Mouse (Mus musculus): ENCODE results near the gene Fnbp1.

Fnbp1 gene

GRCm38 (mm10) chr2:31124694-31125093, 17.1 kb downstream of the Fnbp1 start:
- DNase-seq (ENCODE audit: low spot score) = no peak

GRCm38 (mm10) chr2:31123493-31123892, 18.3 kb downstream of the Fnbp1 start:
- no peak for DNase-seq (ENCODE audit: low spot score)

DNA sequence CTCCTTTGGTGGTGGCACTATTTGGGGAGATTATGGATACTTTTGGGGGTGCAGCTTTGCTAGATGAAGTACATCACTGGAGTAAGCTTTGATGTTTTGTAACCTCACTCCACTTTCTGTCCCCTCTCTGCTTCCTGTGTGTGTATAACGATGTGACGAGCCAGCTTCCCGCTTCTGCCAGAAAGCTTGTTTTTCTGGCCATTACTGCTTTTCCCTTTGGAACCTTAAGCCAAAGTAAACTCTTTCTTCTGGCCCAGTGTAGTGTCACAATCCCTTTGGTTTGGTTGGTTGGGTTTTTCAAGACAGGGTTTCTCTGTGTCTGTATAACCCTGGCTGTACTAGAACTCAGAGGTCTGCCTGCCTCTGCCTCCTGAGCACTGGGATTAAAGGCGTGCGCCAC, 19.0 kb downstream of the Fnbp1 start:
- DNase-seq (ENCODE audit: low spot score) = no peak

GRCm38 (mm10) chr2:31121131-31121693, 20.6 kb downstream of the Fnbp1 start:
- no peak for DNase-seq (ENCODE audit: low spot score)

GRCm38 (mm10) chr2:31119795-31120194, 22.0 kb downstream of the Fnbp1 start:
- DNase-seq (ENCODE audit: low spot score) = no peak

DNA sequence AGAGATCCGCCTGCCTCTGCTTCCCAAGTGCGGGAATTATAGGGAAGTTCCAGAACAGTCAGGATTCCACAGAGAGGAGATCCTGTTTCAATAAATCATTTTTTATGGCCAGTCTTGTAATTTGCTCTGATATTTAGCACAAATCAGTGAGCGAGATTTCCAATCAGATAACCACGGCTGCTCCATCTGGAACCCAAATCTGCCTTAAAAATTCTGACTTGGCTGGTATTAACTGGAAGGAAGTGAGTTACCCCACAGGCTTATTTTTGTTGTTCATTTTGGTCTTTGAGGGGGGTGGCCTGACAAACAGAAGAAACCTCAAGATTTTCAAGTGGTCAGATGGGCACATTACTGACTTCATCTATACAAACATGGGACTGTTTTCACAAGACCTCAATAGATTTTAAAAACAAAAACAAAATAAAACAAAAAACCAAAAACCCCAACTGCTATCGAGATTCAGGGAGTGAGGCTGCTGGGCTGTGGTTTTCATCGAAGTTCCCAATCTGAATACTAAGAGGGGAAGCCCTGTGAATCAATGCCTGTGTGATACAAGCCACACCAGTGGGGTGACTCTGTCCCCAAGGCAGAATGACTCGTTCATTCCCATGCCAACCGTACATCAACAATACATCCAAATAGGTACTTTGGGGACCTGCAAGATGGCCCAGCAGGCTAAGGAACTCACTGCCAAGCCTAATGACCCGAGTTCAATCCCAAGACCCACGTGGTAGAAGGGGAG, 23.0 kb downstream of the Fnbp1 start:
- no peak for DNase-seq (ENCODE audit: low spot score)

DNA sequence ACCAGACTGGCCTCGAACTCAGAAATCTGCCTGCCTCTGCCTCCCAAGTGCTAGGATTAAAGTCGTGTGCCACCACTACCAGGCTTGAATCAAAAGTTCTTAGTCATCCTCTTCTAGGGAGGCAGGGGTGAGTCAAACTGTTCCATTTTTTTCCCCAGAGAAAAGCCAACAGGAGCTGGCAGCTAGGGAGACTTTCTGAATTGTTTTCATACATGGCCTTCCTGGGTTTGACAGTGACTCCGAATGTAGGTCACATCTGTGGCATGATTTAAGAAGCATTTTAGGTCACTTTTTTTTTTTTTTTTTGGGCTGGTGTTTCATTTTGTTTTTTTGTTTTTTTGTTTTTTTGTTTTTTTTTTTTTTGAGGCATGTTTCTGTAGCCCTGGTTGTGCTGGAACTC, 23.6 kb downstream of the Fnbp1 start:
- DNase-seq (ENCODE audit: low spot score) = no peak

GRCm38 (mm10) chr2:31115943-31116731, 25.7 kb downstream of the Fnbp1 start:
- no peak for DNase-seq (ENCODE audit: low spot score)

- DNase-seq (ENCODE audit: low spot score) = no peak
These were observed 26.5 kb downstream of the Fnbp1 start for GRCm38 (mm10) chr2:31115091-31115942.

GRCm38 (mm10) chr2:31114205-31114604, 27.6 kb downstream of the Fnbp1 start:
- DNase-seq (ENCODE audit: low spot score) = no peak

DNA sequence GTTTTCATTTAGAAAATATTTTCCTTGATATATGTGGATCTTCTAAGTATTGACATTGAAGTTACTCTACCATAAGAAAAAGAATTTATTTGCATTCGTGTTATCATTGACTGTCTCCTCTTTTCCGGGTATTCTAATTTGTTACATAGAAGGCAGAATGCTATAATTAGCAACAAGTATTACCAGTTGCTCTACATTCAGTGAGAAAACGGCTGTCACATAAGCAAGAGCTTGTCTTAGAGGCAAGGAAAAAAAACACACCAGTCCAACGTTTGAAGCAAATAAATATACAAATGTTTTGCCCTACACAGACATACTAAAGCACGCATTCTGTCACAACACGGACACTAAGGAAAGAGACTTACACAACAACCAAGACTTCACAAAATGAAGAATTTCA, 30.1 kb downstream of the Fnbp1 start:
- DNase-seq (ENCODE audit: low spot score) = no peak

- DNase-seq (ENCODE audit: low spot score) = no peak
These were observed 31.8 kb downstream of the Fnbp1 start for GRCm38 (mm10) chr2:31109960-31110548.

DNA sequence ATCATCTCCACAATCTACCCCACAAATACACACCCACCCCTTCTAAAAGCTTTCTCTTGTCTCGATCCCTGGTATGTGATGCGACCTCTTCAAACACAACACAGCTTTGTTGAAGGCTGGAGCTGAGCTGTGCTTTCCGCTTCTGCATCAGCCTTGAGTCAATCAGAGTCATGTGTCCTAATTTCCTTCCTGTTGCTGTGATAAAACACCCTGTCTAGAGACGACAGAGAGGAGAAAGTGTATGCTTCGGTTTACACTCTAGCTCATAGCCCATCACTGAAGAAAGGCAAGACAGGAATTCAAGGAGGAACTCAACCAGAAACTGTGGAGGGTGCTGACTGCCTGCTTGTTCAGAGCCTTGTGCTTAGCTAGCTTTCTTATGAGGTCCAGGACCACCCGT, 33.6 kb downstream of the Fnbp1 start:
- DNase-seq (ENCODE audit: low spot score) = no peak

GRCm38 (mm10) chr2:31106621-31107320, 35.0 kb downstream of the Fnbp1 start:
- DNase-seq (ENCODE audit: low spot score) = no peak

DNA sequence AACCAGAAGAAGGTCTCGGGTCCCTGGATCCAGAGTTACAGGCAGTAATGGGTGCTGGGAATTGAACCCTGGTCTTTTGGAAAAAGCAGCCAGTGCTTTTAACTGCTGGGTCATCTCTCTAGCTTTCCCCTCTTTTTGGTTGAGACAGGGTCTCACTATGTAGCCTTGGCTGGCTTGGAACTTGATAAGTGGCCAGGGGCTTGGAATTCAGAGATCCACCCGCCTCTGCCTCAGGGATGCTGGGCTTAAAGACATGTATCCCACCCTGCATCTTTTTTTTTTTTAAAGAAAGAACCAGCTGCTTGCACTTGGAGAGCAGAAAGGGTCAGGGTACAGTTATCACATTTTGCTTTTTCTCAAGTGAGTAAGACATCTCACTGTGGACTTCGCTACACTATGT, 35.8 kb downstream of the Fnbp1 start:
- no peak for DNase-seq (ENCODE audit: low spot score)

- DNase-seq (ENCODE audit: low spot score) = no peak
These were observed 36.5 kb downstream of the Fnbp1 start for GRCm38 (mm10) chr2:31105279-31105678.

DNA sequence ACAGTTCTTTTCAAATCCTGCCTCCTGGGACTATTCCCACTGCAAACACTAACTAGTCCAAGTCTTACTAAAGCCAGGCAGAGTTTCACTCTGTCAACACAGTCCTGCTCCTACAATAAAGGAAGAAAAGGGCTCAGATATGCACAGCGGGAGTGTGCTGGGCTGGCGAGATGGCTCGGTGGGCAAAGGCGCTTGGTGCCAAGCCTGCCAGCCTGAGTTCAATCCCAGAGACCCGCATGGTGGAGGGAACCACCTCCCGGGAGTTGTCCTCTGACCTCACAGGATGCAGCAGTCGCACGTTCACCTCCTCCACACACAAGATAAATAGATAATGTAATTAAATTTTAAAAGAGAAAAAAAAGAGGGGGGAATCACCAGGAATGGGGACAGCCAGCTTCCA, 38.5 kb downstream of the Fnbp1 start:
- no peak for DNase-seq (ENCODE audit: low spot score)

DNA sequence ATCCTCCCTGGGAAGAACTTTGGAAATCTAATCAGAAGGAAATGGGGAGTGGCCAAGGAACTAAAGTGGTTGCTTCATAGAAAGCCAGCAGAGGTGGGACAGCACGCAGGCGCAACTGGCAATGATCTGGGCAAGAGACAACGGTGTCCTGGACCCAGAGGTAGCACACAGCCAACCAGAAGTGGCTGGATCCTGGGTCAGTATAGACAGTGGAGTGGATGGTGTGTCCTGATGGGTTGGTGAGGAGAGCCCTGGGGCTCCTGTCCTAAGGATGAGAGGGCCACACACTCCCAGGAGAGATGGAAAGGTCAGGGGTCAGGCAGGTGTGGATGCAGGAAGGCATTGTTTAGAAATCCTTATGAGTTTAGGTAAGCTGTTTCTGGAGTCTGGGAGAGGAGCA, 40.5 kb downstream of the Fnbp1 start:
- no peak for DNase-seq (ENCODE audit: low spot score)

DNA sequence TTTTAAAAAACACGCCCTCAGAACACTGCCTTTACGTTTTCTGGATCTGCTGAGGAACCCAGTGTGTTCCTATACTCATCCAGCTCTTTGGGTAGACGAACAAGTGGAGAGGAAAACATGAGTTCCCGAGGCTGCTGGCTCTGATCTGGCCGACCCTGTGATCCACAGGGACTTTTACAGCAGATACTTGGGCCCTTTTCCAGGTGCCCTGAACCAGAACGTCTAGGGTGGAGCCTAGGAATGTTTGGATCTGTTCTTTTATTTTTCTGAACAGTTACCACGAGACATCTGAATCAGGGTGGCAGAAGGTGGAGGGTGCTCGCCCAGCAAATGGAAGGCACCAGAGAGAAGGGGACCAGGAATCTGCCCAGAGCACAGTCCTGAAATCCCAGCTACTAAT, 42.7 kb downstream of the Fnbp1 start:
- no peak for DNase-seq (ENCODE audit: low spot score)

DNA sequence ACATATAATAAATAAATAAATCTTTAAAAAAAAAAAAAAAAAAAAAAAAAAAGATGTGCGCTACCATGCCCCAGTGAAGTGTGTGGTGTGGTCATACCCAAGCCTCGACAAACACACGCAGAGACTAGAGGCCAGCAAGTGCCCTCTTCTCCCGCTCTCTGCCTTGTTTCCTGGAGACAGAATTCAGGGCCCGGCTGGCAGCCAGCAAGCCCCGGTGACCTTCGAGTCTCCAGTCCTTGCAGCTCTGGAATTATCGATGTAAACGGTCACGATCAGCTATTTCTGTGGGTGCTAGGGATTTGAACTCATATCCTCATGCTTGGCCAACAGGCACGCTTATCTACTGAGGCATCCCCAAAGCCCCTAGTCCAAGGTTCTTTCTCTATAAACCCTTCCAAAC, 43.2 kb downstream of the Fnbp1 start:
- no peak for DNase-seq (ENCODE audit: low spot score)

DNA sequence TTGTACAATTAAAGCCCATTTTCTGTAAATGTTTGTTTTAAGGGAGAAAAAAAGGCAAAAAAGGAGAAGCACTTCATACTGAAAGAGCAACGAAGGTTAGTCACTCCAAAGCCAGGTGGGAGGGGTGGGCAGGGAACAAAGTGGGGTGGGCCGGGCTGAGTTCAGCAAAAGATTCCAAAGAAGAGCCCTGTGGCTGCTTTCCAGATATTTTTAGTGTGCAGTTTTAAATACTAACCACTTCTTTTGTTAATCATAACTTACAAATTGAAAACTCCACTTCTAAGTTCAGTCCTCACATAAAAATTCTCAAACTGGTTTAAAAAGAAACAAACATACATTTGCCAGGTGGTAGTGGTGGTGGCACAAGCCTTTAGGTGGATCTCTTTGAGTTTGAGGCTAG, 44.5 kb downstream of the Fnbp1 start:
- no peak for DNase-seq (ENCODE audit: low spot score)

Measured in ovary, postnatal 14 days (tissue).